Mouse (Mus musculus) spleen, postnatal 4 days (tissue): ENCODE results near the gene Lsamp.

Experiments used
- DNase-seq, 2 experiments: peaks; one replicate each; pipeline ENCODE4 v3.0.0; 2022; ENCODE audit warnings: low spot score in 2 of 2

Lsamp gene

DNA sequence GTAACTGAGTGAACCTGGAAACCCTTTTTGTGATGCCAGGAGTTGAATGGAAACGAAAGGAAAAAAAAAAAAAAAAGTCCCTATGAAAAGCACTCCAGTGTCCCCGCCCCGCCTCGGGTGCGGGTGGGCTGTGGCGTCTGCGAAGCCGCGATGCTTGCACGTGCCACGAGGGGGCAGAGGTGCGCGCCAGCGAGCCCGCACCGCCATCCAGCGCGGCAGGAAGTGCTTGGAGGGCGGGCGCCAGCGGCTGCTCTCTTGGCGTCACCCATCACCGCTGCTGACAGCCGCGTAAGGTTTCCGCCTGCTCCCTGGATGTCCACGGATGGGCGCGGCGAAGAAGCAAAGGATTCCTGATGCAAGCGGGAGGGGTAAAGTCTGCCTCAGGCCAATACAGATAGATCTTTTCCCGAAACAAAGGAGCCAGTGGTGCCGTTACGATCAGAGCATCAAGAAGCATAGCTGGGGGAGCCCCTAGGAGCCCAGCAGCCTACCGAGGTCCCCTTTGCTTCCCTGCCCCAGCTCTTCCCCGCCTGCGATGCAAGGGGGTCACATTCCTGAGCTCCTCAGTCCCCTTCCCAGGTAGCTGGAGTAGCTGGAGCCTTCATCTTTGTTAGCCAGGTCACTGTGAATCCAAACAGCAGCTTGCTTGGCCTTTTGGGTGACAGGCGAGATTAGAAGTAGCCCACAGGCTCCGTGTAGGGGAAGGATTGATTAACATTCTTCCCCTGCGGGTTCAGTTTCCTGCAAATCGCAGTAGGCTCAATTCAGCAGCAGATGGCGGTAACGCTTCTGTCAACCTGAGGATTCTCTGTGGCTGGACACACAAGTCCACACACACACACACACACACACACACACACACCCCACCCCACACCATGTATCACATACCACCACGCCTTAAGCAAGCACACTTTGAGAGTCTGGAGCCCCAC, 2206.2 kb downstream of the Lsamp start:
- peak; percentile 65 to 87 for DNase-seq
